Mouse (Mus musculus): ENCODE results near the gene Speer4a.
"Not testable (repeated sequence)": the region's sequence is repeated elsewhere in the genome, so short reads cannot be mapped to it uniquely, and the experiment has no call there.

The Speer4a gene

GRCm38 (mm10) chr5:26039458-26039857 lies at the start of gene Speer4a:
Speer4a (minus strand) TSS chr5:26039558.
- not testable (repeated sequence) for DNase-seq

- not testable (repeated sequence) for DNase-seq
These were observed 39.7 kb upstream of the Speer4a start for GRCm38 (mm10) chr5:26079023-26079422.

GRCm38 (mm10) chr5:26070716-26071115 lies 31.4 kb upstream of the Speer4a start:
- DNase-seq: no peak

- DNase-seq: not testable (repeated sequence)
These were observed 19.1 kb upstream of the Speer4a start, which contains the start of gene Gm7347 for GRCm38 (mm10) chr5:26058481-26058880. Gm7347 (minus strand) TSS chr5:26058581.

GRCm38 (mm10) chr5:26022816-26023215 lies 16.5 kb downstream of the Speer4a start, which contains the start of gene Gm5862:
Gm5862 (minus strand) TSS chr5:26022916.
- not testable (repeated sequence) for DNase-seq

- not testable (repeated sequence) for DNase-seq
These were observed 31.7 kb downstream of the Speer4a start for GRCm38 (mm10) chr5:26007697-26008096.

- not testable (repeated sequence) for DNase-seq
These were observed 32.2 kb downstream of the Speer4a start for GRCm38 (mm10) chr5:26006937-26007695.

GRCm38 (mm10) chr5:26004698-26005097 lies 34.7 kb downstream of the Speer4a start, which contains the start of gene Gm1979:
Gm1979 (minus strand) TSS chr5:26004798.
- DNase-seq: not testable (repeated sequence)

GRCm38 (mm10) chr5:25988550-25988949 lies 50.8 kb downstream of the Speer4a start, which contains the start of gene Gm21698:
Gm21698 (minus strand) TSS chr5:25988650.
- DNase-seq: not testable (repeated sequence)

Measured in lung, adult 18-20 months (tissue).